Mouse (Mus musculus) liver, embryonic 14.5 days (tissue): Measurements from ENCODE around the gene Mast3.
A peak's percentile ranks its signal among the peaks of the same experiment; 100 is the strongest.

ENCODE experiments used
- CTCF ChIP-seq: IDR thresholded peaks from 2 replicates; pipeline ENCODE4 v1.5.1; 2016; ENCODE audit warnings: antibody characterized with exemption, low read depth, control low read depth
- EP300 ChIP-seq: IDR thresholded peaks from 2 replicates; pipeline ENCODE4 v1.6.1; 2016; ENCODE audit warnings: antibody characterized with exemption, low read depth

- TF ChIP-seq CTCF (no peak), EP300 (0 out of 2 replicates have a peak, but pooled peaks have one; percentile 7)
Measured at GRCm38 (mm10) chr8:70776496-70777444, 28.1 kb downstream of the Mast3 start, which contains the start of gene Pik3r2.
